Mouse (Mus musculus): ENCODE measurements around the gene Lysmd4. TPM values are rescaled to one million over a fixed set of nuclear protein-coding genes. Genes with fewer than 3 reads are reported as not detected.

The Lysmd4 gene
- total and polyA plus RNA-seq, 3 experiments, result 5.2 to 7.9 TPM; not detected in 1

GRCm38 (mm10) chr7:67320359-67320758 is 98.0 kb downstream of the Lysmd4 start:
- H3K9ac ChIP-seq (ENCODE audit: control insufficient read depth, low read depth, low read length, poor library complexity, severe bottlenecking), result no peak overlapping the region
- no peaks in the 10 kb centered on the region for H3K27me3 ChIP-seq (ENCODE audit: control insufficient read depth in 1 of 2, insufficient read depth in 2 of 2, low read length in 2 of 2)
- no peak for DNase-seq (ENCODE audit: low read depth, low spot score)
- TF ChIP-seq JUND (IDR thresholded peaks at IDR 0.05; ENCODE audit: low read depth, low read length) (no peak), NELFE (IDR thresholded peaks at IDR 0.05; ENCODE audit: low read depth, low read length) (no peak), POLR2AphosphoS2 (IDR thresholded peaks at IDR 0.05; ENCODE audit: low read length) (no peak), ZMIZ1 (IDR thresholded peaks at IDR 0.05; ENCODE audit: low read depth, low read length) (no peak), TBP (IDR thresholded peaks at IDR 0.05; ENCODE audit: low read depth, low read length) (no peak), CTCF (IDR thresholded peaks at IDR 0.05 in 2 of 3, conservative IDR thresholded peaks at IDR 0.05 in 1 of 3; ENCODE audit: control insufficient read depth in 1 of 3, insufficient read depth in 1 of 3, low read depth in 2 of 3, low read length in 3 of 3, poor library complexity in 1 of 3, severe bottlenecking in 1 of 3) (no peak), UBTF (IDR thresholded peaks at IDR 0.05; ENCODE audit: borderline replicate concordance, insufficient read depth, low read depth, low read length) (no peak), POLR2AphosphoS5 (IDR thresholded peaks at IDR 0.05; ENCODE audit: borderline replicate concordance, low read depth, low read length) (no peak), E2F4 (IDR thresholded peaks at IDR 0.05; ENCODE audit: borderline replicate concordance, low read depth, low read length) (no peak), ETS1 (IDR thresholded peaks at IDR 0.05; ENCODE audit: low read depth, low read length) (no peak), MYC (IDR thresholded peaks at IDR 0.05; ENCODE audit: low read depth, low read length) (no peak), CHD1 (IDR thresholded peaks at IDR 0.05; ENCODE audit: low read depth, low read length) (no peak)
- H3K4me1 ChIP-seq (ENCODE audit: control insufficient read depth in 1 of 2, insufficient read depth in 2 of 2, low read length in 2 of 2), result peaks cover 10 to 22% of the 10 kb centered on the region in 2 experiments
- no peaks in the 10 kb centered on the region for H3K9me3 ChIP-seq (replicated peaks; ENCODE audit: insufficient read depth, low read length)
- H3K36me3 ChIP-seq (ENCODE audit: control insufficient read depth in 1 of 2, insufficient read depth in 2 of 2, low read length in 2 of 2), result peaks cover 0 to 13% of the 10 kb centered on the region in 2 experiments; a peak in 2 of 4 replicates
- H3K4me3 ChIP-seq (ENCODE audit: control insufficient read depth in 1 of 2, insufficient read depth in 1 of 2, low read depth in 2 of 2, low read length in 2 of 2), result no peak overlapping the region
- peaks cover 3% of the 10 kb centered on the region; the same call in 1 of the 2 replicates for H3K79me2 ChIP-seq (ENCODE audit: control insufficient read depth, insufficient read depth, low read length, poor library complexity)
- H3K27ac ChIP-seq (ENCODE audit: control insufficient read depth, low read depth, low read length), result no peak overlapping the region

DNA sequence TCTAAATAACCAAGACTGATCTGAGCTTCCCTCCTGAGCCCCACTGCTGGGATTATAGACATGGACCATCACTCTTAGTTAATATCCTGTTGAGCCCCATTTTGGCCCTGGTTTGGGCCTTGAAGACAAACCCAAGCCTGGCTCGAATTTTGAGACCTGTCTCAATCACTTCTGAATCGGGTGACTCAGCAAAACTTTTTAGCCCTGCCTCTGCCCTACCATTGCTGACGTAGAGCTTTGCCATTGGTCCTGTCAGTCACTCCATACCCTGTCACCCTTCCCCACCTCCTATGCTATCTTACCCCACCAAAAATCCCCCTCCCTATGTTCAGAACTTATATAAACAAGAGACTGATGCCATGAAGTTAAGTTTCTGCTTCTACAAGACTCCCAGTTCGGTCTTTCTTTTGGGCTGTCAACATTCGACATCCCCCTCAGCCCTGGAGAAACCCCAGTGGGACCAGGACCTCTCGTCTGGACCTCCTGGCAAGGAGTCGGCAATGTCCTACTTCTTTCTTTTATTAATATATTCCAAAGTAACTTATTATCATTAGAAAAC is 119.8 kb downstream of the Lysmd4 start:
- Histone ChIP-seq H3K4me1 (ENCODE audit: control insufficient read depth in 1 of 2, insufficient read depth in 2 of 2, low read length in 2 of 2) (peaks cover 3 to 4% of the 10 kb centered on the region in 2 experiments; a peak in 2 of 4 replicates), H3K36me3 (ENCODE audit: control insufficient read depth in 1 of 2, insufficient read depth in 2 of 2, low read length in 2 of 2) (peaks cover 0 to 9% of the 10 kb centered on the region in 2 experiments; a peak in 2 of 4 replicates), H3K79me2 (ENCODE audit: control insufficient read depth, insufficient read depth, low read length, poor library complexity) (no peaks in the 10 kb centered on the region), H3K4me3 (ENCODE audit: control insufficient read depth in 1 of 2, insufficient read depth in 1 of 2, low read depth in 2 of 2, low read length in 2 of 2) (no peak overlapping the region), H3K27me3 (ENCODE audit: control insufficient read depth in 1 of 2, insufficient read depth in 2 of 2, low read length in 2 of 2) (no peaks in the 10 kb centered on the region), H3K9me3 (replicated peaks; ENCODE audit: insufficient read depth, low read length) (no peaks in the 10 kb centered on the region), H3K27ac (ENCODE audit: control insufficient read depth, low read depth, low read length) (no peak overlapping the region), H3K9ac (ENCODE audit: control insufficient read depth, low read depth, low read length, poor library complexity, severe bottlenecking) (no peak overlapping the region)
- DNase-seq (ENCODE audit: low read depth, low spot score), result peak; percentile 57
- TF ChIP-seq NRF1 (IDR thresholded peaks at IDR 0.05; ENCODE audit: insufficient read depth, low read depth, low read length, poor library complexity, severe bottlenecking) (no peak), MAFK (IDR thresholded peaks at IDR 0.05; ENCODE audit: borderline replicate concordance, low read depth, low read length) (0 out of 2 replicates have a peak, but pooled peaks have one; percentile 11), GATA1 (IDR thresholded peaks at IDR 0.05; ENCODE audit: low read depth, low read length) (no peak)
